Mouse (Mus musculus): ENCODE data around the gene Gm379.

The Gm379 gene

GRCm38 (mm10) chrX:108664885-108665284 lies at the start of gene Gm379:
Gm379 (minus strand) TSS chrX:108664891.
- no peak for DNase-seq (ENCODE audit: low spot score)

DNA sequence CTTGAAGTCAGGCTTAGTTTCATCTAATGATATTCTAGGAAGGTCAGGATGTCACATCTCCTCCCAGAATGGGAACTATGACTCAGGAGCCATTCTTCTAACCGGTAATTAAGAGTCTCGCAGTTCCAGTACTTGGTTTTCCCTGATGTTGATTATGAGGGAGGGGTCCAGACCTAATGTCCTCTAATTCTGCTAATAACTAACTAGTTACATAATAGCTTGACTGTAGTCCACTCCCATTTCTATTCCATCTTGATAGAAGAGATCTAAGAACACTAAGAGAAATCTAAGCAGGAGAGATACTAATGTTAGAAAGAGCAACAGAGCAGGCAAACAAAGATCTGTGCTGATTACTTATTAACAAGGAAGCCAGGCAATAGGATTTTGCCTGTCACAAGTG lies 39.6 kb upstream of the Gm379 start:
- DNase-seq (ENCODE audit: low spot score) = no peak

- no peak for DNase-seq (ENCODE audit: low spot score)
These were observed 4.2 kb upstream of the Gm379 start for GRCm38 (mm10) chrX:108668868-108669267.

- DNase-seq (ENCODE audit: low spot score) = no peak
These were observed 42.7 kb downstream of the Gm379 start for GRCm38 (mm10) chrX:108621991-108622390.

- no peak for DNase-seq (ENCODE audit: low spot score)
These were observed 43.8 kb downstream of the Gm379 start for GRCm38 (mm10) chrX:108620886-108621285.

All from retina, embryonic 14.5 days (tissue).